Mouse (Mus musculus): ENCODE measurements around the gene Fbxo24. TPM values are rescaled to one million over a fixed set of nuclear protein-coding genes. Genes with fewer than 3 reads are reported as not detected.

Fbxo24 gene
- polyA plus RNA-seq, 1 experiment = 0.31 TPM

DNA sequence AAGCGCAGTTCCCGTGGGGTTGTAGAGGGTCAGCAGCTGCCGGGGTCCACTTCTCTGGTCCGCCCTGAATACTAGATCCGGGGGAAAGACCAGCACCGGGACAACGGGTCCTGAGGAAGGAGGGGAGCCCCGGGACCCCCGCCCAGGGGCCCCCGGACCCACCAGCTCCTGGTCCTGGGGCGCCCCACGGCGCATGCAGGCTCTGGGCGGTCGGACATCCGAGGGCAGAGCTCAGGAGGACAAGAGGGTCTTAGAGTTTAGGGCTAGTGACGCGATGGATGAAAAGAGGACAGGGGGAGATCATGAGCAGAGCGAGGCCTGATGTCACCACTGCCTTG lies 28.6 kb downstream of the Fbxo24 start:
- H3K4me1 ChIP-seq (replicated peaks; ENCODE audit: control insufficient read depth, insufficient read depth, low read length) = peaks cover 37% of the 10 kb centered on the region

DNA sequence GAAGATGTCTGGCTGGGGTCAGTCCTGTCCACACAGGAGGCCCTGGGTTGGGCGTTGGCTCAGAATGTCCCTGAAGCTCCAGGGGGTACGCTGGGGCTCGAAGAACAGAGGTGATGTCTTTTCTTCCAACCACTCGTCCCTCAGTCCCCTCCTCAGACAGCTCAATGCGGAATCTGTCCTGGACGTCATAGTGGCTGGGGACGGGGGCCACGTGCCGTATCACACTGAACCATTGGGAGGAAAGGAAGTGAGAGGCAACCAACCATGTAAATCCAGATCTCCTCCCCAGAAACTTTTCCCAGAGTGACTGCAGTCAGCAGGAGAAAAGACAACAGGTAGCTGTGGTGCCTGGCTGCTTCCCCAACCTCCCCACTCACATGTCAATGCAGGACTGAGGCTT lies 29.2 kb downstream of the Fbxo24 start:
- Histone ChIP-seq H3K27me3 (ENCODE audit: control insufficient read depth, insufficient read depth, low read length) (no peaks in the 10 kb centered on the region), H3K27ac (ENCODE audit: control insufficient read depth, insufficient read depth, low read length) (peak overlapping the region; percentile 37), H3K36me3 (ENCODE audit: control insufficient read depth, insufficient read depth, low read length) (no peaks in the 10 kb centered on the region; the same call in 1 of the 2 replicates), H3K4me1 (replicated peaks; ENCODE audit: control insufficient read depth, insufficient read depth, low read length) (peaks cover 36% of the 10 kb centered on the region), H3K4me3 (ENCODE audit: control insufficient read depth, insufficient read depth, low read length) (peak overlapping the region; percentile 92)
- 38% methylated on average over 9 of the region's 9 CpGs for WGBS
- TF ChIP-seq CTCF (IDR thresholded peaks at IDR 0.05; ENCODE audit: borderline replicate concordance, control insufficient read depth, extremely low read depth, insufficient read depth, low read length, poor library complexity) (no peak), POLR2A (IDR thresholded peaks at IDR 0.05; ENCODE audit: control insufficient read depth, extremely low read depth, insufficient read depth, low read length, poor library complexity) (no peak)
- no peak for DNase-seq

More for the DNA sequence above, 28.6 kb downstream of the Fbxo24 start:
- Histone ChIP-seq H3K27ac (ENCODE audit: control insufficient read depth, insufficient read depth, low read length) (peak overlapping the region; percentile 37; the same call in 1 of the 2 replicates), H3K27me3 (ENCODE audit: control insufficient read depth, insufficient read depth, low read length) (no peaks in the 10 kb centered on the region), H3K4me3 (ENCODE audit: control insufficient read depth, insufficient read depth, low read length) (peak overlapping the region; percentile 92), H3K36me3 (ENCODE audit: control insufficient read depth, insufficient read depth, low read length) (no peaks in the 10 kb centered on the region; the same call in 1 of the 2 replicates)
- no peak for DNase-seq
- 2% methylated on average over 19 of the region's 19 CpGs for WGBS
- no peak for TF ChIP-seq CTCF (IDR thresholded peaks at IDR 0.05; ENCODE audit: borderline replicate concordance, control insufficient read depth, extremely low read depth, insufficient read depth, low read length, poor library complexity)
- no peak for TF ChIP-seq POLR2A (IDR thresholded peaks at IDR 0.05; ENCODE audit: control insufficient read depth, extremely low read depth, insufficient read depth, low read length, poor library complexity)

DNA sequence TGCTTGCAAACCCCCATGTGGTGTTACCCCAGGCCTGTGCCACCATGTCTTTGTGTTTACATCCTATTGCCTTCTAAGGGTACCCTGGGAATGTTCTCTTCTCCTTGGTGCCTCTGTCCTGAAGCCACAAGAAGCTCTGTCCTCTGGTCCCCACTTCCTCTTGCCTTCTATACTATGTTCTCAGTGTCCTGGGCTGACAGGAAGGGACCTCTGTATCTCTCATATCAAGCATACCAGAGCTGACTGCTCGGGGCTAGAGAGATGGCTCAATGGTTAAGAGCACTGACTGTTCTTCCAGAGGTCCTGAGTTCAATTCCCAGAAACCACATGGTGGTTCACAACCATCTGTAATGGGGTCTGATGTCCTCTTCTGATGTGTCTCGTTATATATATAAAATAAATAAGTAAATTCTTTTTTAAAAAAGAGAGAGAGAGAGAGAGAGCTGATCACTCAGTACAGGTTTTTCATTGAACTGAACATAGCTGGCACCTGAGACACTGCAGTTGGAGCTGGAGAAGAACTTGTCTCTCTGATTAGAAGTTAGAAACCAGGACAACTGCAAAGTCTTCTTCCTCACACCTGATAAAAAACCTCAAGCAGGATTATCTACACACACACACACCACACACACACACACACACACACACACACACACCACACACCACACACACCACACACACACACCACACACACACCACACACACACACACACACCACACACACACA lies 30.5 kb downstream of the Fbxo24 start:
- DNase-seq = no peak
- WGBS = 49% methylated on average over 2 of the region's 2 CpGs
- Histone ChIP-seq H3K27ac (ENCODE audit: control insufficient read depth, insufficient read depth, low read length) (peak overlapping the region; percentile 88; the same call in 1 of the 2 replicates), H3K27me3 (ENCODE audit: control insufficient read depth, insufficient read depth, low read length) (no peaks in the 10 kb centered on the region), H3K36me3 (ENCODE audit: control insufficient read depth, insufficient read depth, low read length) (no peaks in the 10 kb centered on the region; the same call in 1 of the 2 replicates), H3K4me3 (ENCODE audit: control insufficient read depth, insufficient read depth, low read length) (no peak overlapping the region), H3K4me1 (replicated peaks; ENCODE audit: control insufficient read depth, insufficient read depth, low read length) (peaks cover 34% of the 10 kb centered on the region)
- TF ChIP-seq POLR2A (IDR thresholded peaks at IDR 0.05; ENCODE audit: control insufficient read depth, extremely low read depth, insufficient read depth, low read length, poor library complexity) (no peak), CTCF (IDR thresholded peaks at IDR 0.05; ENCODE audit: borderline replicate concordance, control insufficient read depth, extremely low read depth, insufficient read depth, low read length, poor library complexity) (no peak)

DNA sequence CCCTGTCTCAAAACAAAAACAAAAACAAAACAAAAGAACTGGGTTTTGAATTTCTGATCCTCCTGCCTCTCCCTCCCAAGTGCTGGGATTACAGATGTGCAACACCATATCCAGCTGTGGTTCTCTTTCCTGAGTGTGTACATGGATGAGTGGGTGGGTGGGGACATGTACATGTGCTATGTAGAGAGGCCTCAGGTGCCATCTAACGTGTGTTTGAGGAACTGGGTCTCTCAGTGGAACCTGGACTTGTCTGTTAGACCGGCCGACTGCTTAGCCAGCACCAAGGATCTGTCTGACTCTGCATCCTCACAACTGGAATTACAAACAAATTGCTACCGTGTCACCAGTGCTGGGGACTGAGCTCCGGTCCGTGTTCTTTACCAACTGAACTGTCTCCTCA lies 31.2 kb downstream of the Fbxo24 start:
- Histone ChIP-seq H3K4me3 (ENCODE audit: control insufficient read depth, insufficient read depth, low read length) (no peak overlapping the region), H3K27ac (ENCODE audit: control insufficient read depth, insufficient read depth, low read length) (peak overlapping the region; percentile 88), H3K36me3 (ENCODE audit: control insufficient read depth, insufficient read depth, low read length) (no peaks in the 10 kb centered on the region; the same call in 1 of the 2 replicates), H3K27me3 (ENCODE audit: control insufficient read depth, insufficient read depth, low read length) (no peaks in the 10 kb centered on the region), H3K4me1 (replicated peaks; ENCODE audit: control insufficient read depth, insufficient read depth, low read length) (peaks cover 32% of the 10 kb centered on the region)
- TF ChIP-seq POLR2A (IDR thresholded peaks at IDR 0.05; ENCODE audit: control insufficient read depth, extremely low read depth, insufficient read depth, low read length, poor library complexity) (no peak), CTCF (IDR thresholded peaks at IDR 0.05; ENCODE audit: borderline replicate concordance, control insufficient read depth, extremely low read depth, insufficient read depth, low read length, poor library complexity) (no peak)
- DNase-seq = no peak
- WGBS = 79% methylated on average over 6 of the region's 6 CpGs

DNA sequence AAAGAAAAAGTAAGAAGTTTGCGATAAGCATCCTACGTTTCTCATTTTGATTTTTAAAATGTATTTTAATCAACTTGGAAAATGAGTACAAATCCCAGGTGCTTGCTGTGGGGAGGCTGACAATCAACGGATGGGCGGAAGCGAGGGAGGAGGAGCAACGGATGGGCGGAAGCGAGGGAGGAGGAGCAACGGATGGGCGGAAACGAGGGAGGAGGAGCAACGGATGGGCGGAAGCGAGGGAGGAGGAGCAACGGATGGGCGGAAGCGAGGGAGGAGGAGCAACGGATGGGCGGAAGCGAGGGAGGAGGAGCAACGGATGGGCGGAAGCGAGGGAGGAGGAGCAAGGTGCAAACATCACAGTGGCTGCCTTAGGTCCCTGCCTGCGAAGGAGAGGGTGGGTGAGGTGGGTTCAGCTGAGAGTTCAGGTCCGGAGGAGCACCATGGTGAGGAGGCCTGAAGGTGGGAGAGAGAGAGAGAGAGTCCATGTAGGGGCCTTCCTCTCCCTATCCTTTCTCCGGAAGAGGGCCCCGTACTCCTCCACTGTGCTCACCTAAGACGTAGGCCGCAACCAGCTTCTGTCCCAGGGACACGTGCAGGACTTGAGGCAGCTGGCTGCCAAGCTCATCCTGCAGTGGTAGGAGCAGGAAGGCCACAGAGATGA lies 32.1 kb downstream of the Fbxo24 start:
- peak overlapping the region; percentile 88 for H3K27ac ChIP-seq (ENCODE audit: control insufficient read depth, insufficient read depth, low read length)
- peak overlapping the region; percentile 30 for H3K4me3 ChIP-seq (ENCODE audit: control insufficient read depth, insufficient read depth, low read length)
- TF ChIP-seq POLR2A (IDR thresholded peaks at IDR 0.05; ENCODE audit: control insufficient read depth, extremely low read depth, insufficient read depth, low read length, poor library complexity) = peak; percentile 54; the same call in 1 of the 2 replicates
- TF ChIP-seq CTCF (IDR thresholded peaks at IDR 0.05; ENCODE audit: borderline replicate concordance, control insufficient read depth, extremely low read depth, insufficient read depth, low read length, poor library complexity) = no peak
- H3K36me3 ChIP-seq (ENCODE audit: control insufficient read depth, insufficient read depth, low read length) = no peaks in the 10 kb centered on the region; the same call in 1 of the 2 replicates
- peaks cover 28% of the 10 kb centered on the region for H3K4me1 ChIP-seq (replicated peaks; ENCODE audit: control insufficient read depth, insufficient read depth, low read length)
- peak; percentile 36 for DNase-seq
- H3K27me3 ChIP-seq (ENCODE audit: control insufficient read depth, insufficient read depth, low read length) = no peaks in the 10 kb centered on the region
- WGBS = 23% methylated on average over 30 of the region's 30 CpGs

DNA sequence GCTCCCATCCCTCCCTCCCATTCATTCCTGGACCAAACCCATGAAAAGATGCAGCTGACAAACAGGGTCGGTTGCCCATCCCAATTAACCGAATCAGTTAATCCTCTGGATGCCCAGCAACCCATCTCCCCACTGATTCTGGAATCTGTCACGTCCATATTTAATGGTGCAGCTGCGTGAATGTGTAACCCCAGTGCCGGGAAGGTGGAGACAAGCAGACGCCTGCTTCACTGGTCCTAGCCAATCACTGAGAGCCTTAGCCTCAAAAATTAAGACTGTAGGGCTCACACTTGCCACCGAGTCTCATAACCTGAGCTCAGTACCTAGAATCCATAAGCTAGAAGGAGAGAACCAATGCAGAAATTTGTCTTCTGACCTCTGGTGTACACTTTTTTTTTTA lies 32.9 kb downstream of the Fbxo24 start:
- peaks cover 28% of the 10 kb centered on the region for H3K4me1 ChIP-seq (replicated peaks; ENCODE audit: control insufficient read depth, insufficient read depth, low read length)
- DNase-seq = no peak
- H3K27ac ChIP-seq (ENCODE audit: control insufficient read depth, insufficient read depth, low read length) = no peak overlapping the region
- H3K27me3 ChIP-seq (ENCODE audit: control insufficient read depth, insufficient read depth, low read length) = no peaks in the 10 kb centered on the region
- no peak for TF ChIP-seq POLR2A (IDR thresholded peaks at IDR 0.05; ENCODE audit: control insufficient read depth, extremely low read depth, insufficient read depth, low read length, poor library complexity)
- no peak for TF ChIP-seq CTCF (IDR thresholded peaks at IDR 0.05; ENCODE audit: borderline replicate concordance, control insufficient read depth, extremely low read depth, insufficient read depth, low read length, poor library complexity)
- no peak overlapping the region for H3K4me3 ChIP-seq (ENCODE audit: control insufficient read depth, insufficient read depth, low read length)
- H3K36me3 ChIP-seq (ENCODE audit: control insufficient read depth, insufficient read depth, low read length) = no peaks in the 10 kb centered on the region; the same call in 1 of the 2 replicates
- WGBS = 96% methylated on average over 7 of the region's 7 CpGs

Measured in thymus, adult 2 months (tissue).